Mouse (Mus musculus) telencephalon, adult 2 months (tissue): ENCODE results near the gene Ano6.
"Not testable (repeated sequence)": the region's sequence is repeated elsewhere in the genome, so short reads cannot be mapped to it uniquely, and the experiment has no call there.

Experiments
- DNase-seq: peaks from one replicate; pipeline ENCODE4 v3.0.0-alpha.2; 2011; ENCODE audit warnings: low read depth, low spot score

The Ano6 gene

DNA sequence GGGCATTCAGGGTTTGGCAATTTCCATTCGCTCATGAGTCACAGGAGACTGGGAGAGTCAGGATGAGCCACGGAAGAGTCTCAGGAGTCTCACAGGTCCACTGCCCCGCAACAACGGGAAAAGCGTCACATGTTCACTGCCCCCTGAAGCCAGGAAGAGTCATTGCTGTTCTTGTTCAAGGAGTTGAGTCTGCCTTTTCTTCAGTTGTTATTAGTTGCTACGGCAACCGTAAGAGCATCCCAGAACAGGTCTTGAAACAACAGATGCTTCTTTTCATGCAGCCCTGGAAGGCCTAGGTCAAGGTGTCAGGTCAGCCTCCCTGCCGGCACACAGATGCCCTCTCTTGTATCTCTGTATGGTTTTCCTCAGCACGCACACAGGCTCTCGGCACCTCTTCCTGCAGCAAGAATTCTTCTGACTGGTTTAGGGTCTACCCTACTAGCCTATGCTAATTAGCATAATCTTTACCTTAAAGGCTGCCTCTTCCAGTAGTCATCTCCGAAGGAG lies 36.9 kb downstream of the Ano6 start:
- no peak for DNase-seq

DNA sequence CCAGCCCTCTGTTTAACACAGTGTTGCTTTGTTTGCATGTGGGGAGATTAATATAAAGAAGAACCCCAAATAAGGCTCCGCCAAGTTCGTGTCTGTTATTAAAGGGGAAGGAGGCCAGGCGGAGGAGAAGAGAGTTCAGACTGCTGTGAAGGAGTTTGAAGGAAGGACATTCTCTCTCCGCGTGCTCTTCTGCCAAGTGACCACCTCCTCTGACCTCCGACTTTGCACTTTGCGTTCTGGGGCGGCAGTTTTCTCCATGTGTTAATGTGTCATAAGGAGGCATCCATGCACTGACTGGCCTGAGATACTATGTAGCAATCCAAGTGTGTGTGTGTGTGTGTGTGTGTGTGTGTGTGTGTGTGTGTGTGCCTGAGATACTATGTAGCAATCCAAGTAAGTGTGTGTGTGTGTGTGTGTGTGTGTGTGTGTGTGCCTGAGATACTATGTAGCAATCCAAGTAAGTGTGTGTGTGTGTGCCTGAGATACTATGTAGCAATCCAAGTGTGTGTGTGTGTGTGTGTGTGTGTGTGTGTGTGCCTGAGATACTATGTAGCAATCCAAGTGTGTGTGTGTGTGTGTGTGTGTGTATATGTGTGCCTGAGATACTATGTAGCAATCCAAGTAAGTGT lies 37.5 kb downstream of the Ano6 start:
- DNase-seq = not testable (repeated sequence)

DNA sequence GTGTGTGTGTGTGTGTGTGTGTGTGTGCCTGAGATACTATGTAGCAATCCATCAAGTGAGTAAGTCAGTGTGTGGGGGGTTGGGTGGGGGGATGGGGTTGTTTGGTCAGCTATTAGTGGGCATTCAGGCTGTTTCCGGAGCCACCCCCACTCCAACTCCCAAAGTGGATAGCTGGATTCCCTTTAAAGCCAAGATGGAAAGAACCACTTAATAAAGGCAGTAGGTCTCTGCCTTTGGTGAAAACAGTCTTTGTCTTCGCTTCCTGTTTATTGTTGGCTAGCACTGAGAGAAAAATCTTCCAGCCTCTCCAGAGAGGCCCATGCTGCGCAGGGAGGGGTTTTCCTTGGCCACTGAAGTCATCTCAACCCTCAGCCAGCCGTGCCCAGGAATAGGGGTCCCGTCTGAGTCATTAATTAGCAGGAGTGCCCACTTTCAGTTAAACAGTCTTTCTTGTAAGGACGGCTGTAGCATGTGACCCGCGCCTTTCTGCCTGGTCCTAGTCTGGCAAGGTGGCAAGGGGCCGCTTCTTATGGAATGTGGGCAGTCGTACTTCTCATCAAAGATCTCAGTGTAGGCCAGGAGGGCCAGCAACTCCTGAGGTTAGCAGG lies 38.1 kb downstream of the Ano6 start:
- no peak for DNase-seq

DNA sequence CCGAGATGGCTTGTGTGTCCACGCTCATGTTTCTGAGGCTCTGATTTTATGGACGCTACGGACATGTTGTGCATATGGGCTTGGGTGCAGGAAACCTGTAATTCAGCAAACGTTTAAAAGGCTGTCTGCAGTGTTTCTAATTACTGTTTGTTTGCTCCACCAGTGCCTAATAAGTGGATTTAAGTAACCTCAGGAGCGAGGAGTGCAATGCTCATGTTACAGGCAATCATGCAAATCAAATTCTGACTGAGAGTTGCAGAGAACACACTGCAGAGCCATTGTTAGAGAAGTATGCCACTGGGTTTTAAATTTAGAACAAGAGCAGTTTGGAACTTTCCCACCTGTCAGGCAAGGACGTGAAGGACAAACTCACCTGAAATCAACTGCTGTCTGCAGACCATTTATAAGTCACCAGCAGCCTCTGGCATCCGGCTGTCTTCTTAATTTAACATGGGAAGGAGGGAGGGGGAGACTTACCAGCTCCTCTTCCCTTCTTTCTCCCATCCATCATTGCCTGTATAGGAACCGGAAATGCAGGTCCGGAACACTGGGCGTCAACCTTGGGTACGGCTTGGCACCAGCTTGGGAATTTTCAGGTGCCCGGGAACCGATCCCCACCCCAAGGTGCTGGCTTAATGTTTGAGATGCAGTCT lies 39.0 kb downstream of the Ano6 start:
- no peak for DNase-seq

DNA sequence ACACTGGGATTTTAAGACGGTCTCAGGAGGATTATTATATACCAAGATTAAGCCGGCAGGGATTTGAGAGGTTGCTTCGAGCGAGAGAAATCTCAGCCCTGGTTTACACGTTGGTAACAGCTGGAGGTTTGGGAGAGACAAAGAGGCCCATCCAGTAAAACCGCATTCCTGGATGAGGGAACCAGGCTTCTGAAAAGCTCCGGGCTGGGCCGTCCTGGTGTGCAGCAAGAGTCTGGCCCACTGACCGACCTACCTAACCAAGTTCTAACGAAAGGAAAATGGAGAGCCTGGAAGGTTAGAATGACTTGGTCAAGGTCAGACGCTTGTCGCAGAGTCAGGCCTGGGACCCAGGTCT lies 39.5 kb downstream of the Ano6 start:
- no peak for DNase-seq

DNA sequence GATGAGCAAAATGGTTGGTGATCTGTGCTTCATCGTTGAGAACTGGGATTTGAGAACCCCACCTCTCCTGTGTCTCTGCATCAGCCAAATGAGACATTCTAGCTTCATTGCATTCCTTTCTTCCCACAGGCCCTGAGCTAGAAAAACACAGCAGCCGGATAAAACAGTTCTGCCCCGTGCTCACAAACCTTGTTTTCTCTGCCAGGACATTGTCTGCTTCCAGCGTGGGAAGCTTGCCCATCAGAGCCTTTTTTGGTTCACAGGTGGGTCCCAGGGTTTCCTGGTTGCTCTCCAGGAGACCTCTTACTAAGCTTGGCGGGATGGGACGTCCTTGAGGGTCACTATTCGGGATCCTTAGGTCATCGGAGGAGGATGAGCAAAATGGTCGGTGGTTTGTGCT lies 42.6 kb downstream of the Ano6 start:
- no peak for DNase-seq

DNA sequence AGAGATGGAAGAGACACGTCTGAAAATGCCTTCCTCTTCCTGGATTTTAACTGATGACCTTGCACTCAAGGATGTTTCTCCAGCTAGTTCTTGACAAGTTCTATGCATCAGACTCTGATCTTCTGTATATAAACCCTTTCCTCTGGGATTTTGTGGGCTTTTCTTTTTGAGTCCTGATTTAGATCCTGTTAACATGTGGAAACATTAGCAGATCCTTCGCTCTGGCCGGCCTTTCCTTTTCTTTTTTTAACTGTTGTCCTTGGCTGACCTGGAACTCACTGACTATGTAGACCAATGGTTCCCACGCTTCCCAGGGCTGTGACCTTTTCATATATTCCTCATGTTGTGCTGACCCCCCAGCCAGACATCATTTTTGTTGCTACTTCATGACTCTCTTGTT lies 45.4 kb downstream of the Ano6 start:
- no peak for DNase-seq

DNA sequence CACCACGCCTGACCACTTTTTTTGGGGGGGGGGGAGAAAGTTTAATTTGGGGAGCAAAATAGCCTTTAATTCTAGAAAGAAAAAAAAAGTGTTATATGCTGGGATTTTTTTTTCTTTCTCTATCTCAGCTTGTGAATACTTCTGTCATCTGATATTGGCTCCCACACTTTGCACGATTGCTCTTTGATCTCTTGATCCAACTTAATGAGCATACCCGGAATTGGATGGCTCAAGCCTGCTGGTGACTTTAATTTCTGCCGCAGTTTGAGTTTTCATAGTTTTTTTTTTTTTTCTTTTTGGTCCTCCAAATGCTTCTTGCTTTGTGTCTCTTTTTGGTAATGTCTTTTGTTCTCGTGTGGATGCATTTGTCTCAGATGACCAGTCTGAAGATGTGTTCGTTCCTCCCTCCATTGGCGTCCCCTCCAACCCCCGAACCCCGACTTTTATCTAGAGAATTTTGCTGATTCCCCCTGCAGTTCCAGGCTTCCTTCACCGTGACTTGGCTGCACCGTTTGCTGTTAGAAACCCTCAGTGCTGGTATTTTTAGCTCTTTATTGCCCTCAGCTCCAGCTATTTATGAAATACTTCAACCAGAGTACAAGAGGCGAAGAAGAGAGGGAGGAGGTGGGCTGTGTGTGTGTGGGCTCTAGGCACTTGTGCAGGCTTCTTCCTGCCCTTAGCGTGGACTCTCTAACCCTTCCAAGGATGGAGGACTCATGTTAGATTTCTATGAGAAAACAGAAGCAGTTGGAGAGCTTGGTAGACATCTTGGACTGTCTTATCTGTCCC lies 46.2 kb downstream of the Ano6 start:
- no peak for DNase-seq

DNA sequence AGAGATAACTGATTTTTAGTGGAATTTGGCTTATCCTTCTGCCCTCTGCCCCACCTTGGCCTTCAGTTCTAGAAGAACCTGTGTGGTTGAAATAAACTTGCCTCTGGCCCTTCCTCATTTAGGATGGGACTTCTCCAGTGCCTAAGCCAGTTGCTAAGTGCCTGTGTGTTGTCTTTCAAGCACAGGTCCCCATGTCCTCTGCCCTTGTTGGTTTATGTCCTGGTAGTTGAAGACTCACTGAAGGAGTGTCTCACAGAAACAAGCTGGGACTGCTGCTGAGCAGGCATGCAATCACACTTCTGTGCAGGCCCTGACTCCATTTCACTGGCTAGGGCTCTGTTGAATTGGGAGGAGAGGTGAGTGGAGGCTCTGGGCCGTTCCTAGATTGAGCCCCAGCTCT lies 46.9 kb downstream of the Ano6 start:
- DNase-seq = no peak

DNA sequence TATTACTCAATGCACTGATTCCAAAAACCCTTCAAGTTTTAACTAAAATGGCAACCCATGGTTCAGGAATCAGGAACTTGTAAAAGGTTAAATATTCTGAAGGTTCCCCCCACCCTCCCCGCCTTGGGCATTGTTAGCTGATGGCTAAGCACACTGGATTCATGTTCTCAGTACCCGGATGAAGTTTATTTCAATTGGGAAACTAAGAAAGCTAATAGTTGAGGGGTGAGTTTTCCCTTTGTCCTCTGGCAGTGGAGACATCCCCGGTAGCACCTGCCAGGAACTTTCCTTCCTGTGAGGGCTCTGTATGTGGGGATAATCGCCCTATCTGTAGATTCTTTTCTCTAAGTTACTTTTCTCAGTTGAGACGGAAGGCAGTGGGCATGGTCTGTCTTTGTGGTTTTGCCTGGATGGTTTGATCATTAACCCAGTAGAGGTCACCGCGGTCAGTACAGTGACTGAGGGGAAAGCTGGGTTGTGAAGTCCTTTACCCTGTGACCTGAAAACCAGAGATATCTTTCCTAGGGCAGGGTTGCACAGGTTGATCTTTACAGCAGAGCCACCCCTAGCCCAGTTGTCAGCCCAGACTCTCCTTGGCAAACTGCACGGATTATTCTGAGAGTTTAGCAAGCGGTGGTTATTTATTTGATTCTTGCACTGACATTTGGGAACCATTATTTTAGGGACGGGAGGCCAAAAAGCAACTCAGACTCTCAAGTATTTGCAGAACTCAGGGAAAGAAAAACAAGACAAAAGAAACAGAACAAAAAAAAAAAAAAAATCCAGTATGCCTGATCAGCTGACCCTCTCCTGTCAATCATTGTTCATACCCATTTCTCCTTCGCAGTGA lies 47.8 kb downstream of the Ano6 start:
- DNase-seq = no peak

DNA sequence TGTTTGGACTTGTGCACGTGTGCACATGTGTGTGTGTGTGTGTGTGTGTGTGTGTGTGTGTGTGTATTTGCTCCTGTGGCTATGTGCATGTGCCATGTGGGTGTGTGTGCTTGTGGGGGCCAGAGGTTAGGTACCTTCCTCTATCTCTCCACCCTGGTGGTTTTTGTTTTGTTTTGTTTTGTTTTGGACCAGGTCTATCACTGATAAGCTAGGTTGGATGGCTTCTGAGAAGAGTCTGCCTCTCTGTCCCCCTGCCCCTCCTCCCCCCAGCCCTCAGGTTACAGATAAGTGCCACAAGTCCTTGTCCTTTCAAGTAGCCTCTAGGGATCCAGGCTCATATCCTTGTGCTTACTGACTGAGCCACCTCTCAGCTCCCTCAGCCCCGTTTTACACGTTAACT lies 49.1 kb downstream of the Ano6 start:
- DNase-seq = no peak

DNA sequence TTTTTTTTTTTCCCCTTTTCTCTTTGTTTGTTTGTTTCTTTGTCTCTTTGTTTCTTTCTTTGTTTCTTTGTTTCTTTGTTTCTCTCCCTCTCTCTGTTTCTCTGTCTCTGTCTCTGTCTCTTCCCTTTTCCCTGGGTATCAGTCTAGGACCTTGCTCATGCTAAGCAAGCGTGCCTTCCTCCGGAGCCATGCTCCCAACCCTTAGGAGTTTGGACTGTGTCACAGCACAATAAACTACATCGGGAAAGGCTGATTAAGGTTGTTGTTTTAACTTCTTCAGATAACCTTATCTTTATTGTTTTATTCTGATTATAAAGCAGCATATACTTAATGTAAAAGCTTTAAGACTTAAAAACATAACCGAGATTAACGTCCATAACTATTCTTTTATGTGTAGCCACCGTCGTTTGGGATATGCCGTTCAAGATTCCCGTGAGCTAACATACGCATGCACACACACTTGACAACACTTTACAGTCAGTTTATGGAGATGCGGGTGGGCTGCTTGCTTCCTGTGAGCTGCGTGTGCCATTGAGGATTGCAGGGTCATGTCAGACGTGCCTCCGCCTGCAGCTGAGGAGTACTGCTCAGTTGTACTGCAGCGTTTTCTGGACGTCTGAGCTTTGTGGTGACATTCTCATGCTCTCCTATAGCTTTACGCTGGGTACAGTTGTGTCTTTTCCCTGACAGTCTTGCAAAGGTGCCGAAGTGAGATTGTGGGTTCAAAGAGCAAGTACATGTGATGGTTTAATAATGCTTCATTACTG lies 52.7 kb downstream of the Ano6 start:
- DNase-seq = no peak

DNA sequence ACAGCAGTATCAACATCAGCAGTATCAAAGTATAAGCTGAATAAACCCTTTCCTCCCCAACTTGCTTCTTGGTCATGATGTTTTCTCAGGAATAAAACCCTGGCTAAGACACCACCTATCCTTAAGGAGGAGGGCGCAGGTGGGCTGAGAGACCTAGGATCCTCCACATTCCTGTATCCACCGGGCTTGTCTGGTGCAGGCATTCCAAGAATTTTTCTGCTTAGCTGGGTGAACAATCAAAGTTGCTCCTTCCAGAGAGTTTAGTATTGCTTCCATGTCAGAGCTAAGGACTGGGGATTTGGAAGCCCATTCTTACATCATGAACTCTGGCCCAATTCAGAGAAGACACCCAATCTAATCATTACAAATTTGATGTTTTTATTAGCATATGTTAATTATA lies 53.8 kb downstream of the Ano6 start:
- no peak for DNase-seq

DNA sequence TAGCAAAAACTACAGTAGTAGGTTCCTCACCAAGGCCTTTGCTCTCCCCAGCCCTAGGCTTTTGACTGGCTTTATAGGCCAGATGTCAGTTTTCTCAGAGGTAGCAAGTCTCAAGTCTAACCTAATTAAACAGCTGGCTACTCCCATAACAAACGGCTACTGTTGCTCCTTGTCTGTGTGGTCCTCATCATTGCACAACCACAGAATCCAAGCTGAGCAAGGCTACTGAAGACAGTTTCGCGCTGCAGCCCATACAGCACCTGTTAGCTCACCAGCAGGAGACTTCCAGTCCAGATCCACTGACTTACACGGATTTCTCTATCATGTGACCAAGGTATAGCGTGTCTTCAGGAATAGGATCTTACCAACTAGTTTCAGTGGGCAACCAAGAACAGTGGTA lies 55.5 kb downstream of the Ano6 start:
- no peak for DNase-seq

DNA sequence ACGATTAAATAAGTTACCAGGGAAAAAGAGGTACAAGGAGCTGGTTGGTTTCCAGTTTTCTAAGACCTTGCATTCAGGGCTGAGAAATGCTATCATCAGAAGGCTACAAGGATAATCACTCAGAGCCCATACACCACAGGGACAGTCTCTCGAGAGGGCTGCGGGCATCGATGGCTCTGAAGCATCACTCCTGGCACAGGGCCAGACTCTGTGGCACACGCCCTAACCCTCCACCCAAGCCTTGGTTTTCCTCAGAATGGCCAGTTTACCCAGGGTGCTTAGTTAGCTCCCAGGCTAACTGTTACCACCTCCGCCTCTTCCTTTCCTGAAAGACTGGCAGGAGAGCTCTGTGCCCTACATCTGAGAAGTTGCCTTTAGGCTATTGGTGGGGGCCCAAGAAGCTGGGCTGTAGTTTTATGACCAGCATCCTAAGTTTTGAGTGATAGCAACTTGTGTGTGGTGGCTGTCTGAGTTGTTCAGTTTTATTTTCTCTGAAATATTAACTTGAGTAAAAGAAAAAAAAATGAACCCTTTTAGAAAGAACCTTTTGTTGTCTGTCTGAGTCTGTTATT lies 57.9 kb downstream of the Ano6 start:
- no peak for DNase-seq

DNA sequence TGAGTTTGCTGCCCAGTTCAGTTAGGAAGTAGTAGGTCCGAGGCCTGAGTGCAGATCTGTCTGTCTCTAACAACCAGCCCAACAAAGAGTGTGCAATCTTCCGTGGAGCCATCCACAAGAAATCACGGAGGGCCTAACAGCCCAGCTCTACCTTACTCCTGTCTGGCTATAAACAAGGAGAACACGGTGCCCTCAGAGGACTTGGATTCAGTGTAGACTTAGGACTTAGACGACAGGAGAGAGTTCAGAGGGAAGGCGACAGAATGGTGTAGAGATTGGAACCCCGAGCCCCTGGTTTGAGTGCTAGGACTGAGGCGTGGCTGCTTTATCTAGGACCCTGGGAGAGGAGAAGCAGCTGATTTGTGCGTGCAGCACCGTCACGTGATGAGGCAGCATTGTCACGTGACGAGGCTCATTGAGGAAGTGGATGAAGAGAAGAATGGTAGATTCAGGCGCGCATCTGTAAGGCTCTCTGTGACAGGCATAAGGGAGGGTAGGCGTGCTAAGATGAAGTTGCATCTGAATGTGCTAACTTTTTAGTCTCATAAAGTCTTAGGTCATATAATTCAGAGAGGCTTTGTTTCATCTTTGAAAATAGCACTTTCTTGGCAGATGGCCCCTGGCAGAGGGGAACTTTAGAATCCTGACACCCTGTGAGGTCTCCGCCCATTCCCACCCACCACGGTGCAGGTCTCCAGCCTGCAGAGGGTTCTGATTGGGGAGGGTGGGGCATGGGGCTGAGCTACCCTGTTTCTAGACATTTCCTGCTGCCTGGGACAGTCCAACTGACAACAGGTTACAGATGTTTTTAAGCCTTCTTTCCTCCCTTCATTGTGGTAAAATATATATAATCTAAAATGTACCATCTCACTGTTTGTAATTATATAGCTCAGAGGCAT lies 59.1 kb downstream of the Ano6 start:
- DNase-seq = no peak

DNA sequence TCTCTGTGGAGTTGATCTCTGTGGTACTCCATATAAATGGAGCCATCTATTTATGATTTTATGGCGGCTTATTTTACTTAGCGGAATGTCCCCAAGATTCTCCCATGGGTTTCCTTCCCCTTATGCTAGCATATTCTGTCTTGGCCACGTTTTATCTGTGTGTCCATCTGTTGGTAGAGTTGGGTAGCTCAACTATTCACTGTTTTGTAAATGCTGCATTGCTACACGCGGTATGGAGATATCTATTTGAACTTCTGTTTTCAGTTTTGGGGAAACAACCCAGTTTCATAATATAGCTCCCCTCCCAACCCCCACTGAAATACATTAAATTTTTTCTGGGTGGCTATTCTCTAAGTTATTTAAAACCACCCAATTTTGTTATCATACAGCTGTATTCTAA lies 59.9 kb downstream of the Ano6 start:
- DNase-seq = no peak

DNA sequence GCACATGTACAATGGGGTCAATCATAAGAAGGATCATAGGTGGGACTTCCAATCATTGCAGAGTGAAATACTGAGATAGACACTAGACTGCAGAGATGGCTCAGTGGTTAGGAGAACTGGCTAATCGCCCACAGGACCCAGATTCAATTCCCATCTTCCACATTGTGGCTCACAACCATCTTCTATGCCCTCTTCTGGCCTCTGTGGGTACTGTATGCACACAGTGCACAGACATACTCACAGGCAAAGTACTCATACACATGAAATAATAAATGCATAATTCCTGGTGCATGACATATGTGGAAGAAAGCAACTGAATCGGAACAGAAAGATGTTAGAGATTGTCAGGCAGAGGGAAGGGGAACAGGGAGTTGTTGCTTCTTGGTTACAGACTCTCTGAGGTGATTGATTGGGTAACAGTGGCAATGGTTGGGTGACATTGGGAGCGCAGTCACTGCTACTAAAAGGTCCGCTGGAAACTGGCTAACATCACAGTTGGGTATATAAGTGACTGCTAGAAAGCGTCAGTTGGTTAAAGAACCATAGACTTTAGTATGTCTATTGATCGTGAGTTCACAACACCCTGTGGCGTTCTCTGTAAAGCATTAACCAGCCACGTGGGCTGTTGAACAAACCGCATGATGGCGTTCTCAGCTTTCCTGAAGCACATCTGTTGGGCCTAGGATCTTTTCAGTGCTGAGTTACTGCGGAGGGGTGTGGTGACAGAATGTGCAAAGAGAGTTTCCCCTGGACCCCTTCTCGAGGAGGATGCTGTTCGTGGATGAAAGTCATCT lies 64.6 kb downstream of the Ano6 start:
- DNase-seq = no peak

DNA sequence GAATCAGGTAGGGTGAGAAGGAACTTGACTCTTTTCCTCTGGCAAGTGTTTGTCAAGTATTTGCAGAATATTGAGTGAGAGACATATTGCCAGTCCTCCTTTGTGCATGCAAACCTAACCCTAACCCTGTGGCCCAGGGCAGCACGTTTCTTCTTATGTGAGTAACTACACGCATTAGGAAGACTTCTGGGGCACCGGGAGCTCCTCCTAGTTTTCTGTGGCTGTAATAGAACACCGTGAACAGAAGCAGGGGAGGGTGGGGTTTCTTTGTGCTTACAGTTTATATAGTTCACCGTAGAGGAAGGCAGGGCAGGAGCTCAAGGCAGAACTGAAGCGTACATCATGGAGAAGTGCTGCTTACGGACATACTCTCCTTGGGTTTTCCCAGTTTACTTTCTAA lies 65.3 kb downstream of the Ano6 start:
- no peak for DNase-seq
